Mouse (Mus musculus): ENCODE data around the gene Slc37a3. TPM values are rescaled to one million over a fixed set of nuclear protein-coding genes. Genes with fewer than 3 reads are reported as not detected.

Slc37a3 gene
- polyA plus RNA-seq, 1 experiment from 2014 or later = 57.3 TPM

DNA sequence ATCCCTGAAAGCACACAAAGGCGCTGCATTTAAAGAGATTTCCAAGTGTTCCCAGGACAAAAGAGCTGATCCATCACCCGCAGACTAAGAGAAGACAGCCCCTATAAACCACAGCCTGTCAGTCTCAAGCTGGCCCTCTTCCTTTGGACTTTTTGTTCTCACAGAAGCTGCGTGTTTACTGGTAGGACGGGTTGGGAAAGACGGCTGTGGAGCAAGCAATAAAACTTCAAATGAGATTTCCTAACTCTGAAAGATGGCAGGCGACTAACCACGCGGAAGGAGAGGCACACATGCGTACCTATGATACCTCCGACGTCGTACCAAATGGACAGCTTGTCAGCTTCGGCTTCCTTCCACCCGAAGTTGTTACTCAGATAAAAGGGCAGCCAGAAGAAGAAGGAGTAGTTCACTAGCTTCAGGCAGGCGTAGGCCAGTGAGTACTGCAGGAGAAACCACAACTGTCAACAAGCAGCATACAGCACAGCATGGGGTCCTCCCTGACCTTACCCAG, 30.4 kb downstream of the Slc37a3 start:
- H3K9ac ChIP-seq (ENCODE audit: low read depth, low read length) = no peak overlapping the region
- ATAC-seq (ENCODE audit: low read depth) = no peak
- DNase-seq (ENCODE audit: low spot score) = no peak
- H3K9me3 ChIP-seq (ENCODE audit: control insufficient read depth, low read length) = no peaks in the 10 kb centered on the region
- no peak overlapping the region for H3K4me2 ChIP-seq (ENCODE audit: low read depth, low read length)
- H3K27me3 ChIP-seq (replicated peaks; ENCODE audit: control insufficient read depth, insufficient read depth, low read length) = no peaks in the 10 kb centered on the region
- 48% methylated on average over 15 of the region's 15 CpGs for WGBS
- no peak overlapping the region for H3K4me3 ChIP-seq (ENCODE audit: low read depth, low read length)
- no peak overlapping the region for H3K27ac ChIP-seq (replicated peaks; ENCODE audit: low read depth, low read length)
- H3K36me3 ChIP-seq (ENCODE audit: control insufficient read depth, insufficient read depth, low read length) = peaks cover 80% of the 10 kb centered on the region
- H3K4me1 ChIP-seq (ENCODE audit: control insufficient read depth, insufficient read depth, low read length) = no peaks in the 10 kb centered on the region

- H3K27ac ChIP-seq (replicated peaks; ENCODE audit: low read depth, low read length) = no peak overlapping the region
- WGBS = 83% methylated on average over 7 of the region's 7 CpGs
- no peak overlapping the region for H3K4me2 ChIP-seq (ENCODE audit: low read depth, low read length)
- no peaks in the 10 kb centered on the region for H3K9me3 ChIP-seq (ENCODE audit: control insufficient read depth, low read length)
- ATAC-seq (ENCODE audit: low read depth) (no peak), DNase-seq (ENCODE audit: low spot score) (no peak)
- no peaks in the 10 kb centered on the region for H3K4me1 ChIP-seq (ENCODE audit: control insufficient read depth, insufficient read depth, low read length)
- peaks cover 74% of the 10 kb centered on the region for H3K36me3 ChIP-seq (ENCODE audit: control insufficient read depth, insufficient read depth, low read length)
- H3K4me3 ChIP-seq (ENCODE audit: low read depth, low read length) = no peak overlapping the region
- H3K9ac ChIP-seq (ENCODE audit: low read depth, low read length) = no peak overlapping the region
- H3K27me3 ChIP-seq (replicated peaks; ENCODE audit: control insufficient read depth, insufficient read depth, low read length) = no peaks in the 10 kb centered on the region
Measured at GRCm38 (mm10) chr6:39345430-39345829, 32.0 kb downstream of the Slc37a3 start.

DNA sequence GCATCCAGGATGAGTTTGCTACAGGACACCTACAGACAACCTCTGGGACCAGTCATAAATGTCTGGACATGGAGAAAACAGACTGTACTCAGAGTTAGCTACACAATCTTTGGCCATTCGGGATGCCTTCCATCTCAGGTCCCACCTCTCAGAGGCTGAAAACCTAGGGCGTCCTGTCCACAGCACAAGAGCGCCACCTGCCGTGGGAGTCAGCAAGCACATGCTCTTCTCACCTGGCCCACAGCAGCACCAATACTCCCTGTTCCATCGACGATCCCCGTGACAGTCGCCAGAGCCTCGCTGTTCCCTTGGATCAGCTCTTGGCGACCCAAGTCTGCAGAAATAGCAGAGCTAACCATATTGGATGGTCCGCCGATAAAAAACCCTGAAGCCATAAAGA, 33.5 kb downstream of the Slc37a3 start:
- ATAC-seq (ENCODE audit: low read depth) (peak; percentile 83), DNase-seq (ENCODE audit: low spot score) (peak; percentile 78)
- WGBS = 15% methylated on average over 12 of the region's 12 CpGs
- Histone ChIP-seq H3K4me2 (ENCODE audit: low read depth, low read length) (no peak overlapping the region), H3K4me3 (ENCODE audit: low read depth, low read length) (no peak overlapping the region), H3K9me3 (ENCODE audit: control insufficient read depth, low read length) (no peaks in the 10 kb centered on the region), H3K27ac (replicated peaks; ENCODE audit: low read depth, low read length) (no peak overlapping the region), H3K9ac (ENCODE audit: low read depth, low read length) (no peak overlapping the region), H3K4me1 (ENCODE audit: control insufficient read depth, insufficient read depth, low read length) (no peaks in the 10 kb centered on the region), H3K27me3 (replicated peaks; ENCODE audit: control insufficient read depth, insufficient read depth, low read length) (no peaks in the 10 kb centered on the region), H3K36me3 (ENCODE audit: control insufficient read depth, insufficient read depth, low read length) (peaks cover 60% of the 10 kb centered on the region)

DNA sequence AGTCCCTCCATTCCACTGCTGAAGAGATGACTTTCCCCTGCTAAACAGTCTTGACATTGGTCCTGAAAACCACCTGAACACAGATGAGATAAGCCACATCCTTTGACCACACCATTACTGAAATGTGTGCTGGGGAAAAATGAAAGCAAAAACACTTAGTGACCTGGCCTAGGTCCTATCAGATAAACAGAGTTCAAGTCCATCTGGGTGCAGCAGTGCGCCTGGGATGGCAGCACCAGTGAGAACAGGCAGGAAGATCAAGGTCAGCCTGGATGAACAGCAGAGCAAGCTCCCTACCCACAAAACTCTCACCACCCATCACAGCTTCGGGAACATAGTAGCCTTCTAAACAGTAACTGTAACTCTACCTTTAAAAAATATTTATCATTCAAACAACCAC, 35.7 kb downstream of the Slc37a3 start:
- H3K27ac ChIP-seq (replicated peaks; ENCODE audit: low read depth, low read length) = no peak overlapping the region
- 65% methylated on average over 2 of the region's 2 CpGs for WGBS
- ATAC-seq (ENCODE audit: low read depth) (no peak), DNase-seq (ENCODE audit: low spot score) (no peak)
- no peak overlapping the region for H3K9ac ChIP-seq (ENCODE audit: low read depth, low read length)
- no peaks in the 10 kb centered on the region for H3K27me3 ChIP-seq (replicated peaks; ENCODE audit: control insufficient read depth, insufficient read depth, low read length)
- H3K9me3 ChIP-seq (ENCODE audit: control insufficient read depth, low read length) = no peaks in the 10 kb centered on the region
- no peaks in the 10 kb centered on the region for H3K4me1 ChIP-seq (ENCODE audit: control insufficient read depth, insufficient read depth, low read length)
- peaks cover 63% of the 10 kb centered on the region for H3K36me3 ChIP-seq (ENCODE audit: control insufficient read depth, insufficient read depth, low read length)
- no peak overlapping the region for H3K4me3 ChIP-seq (ENCODE audit: low read depth, low read length)
- no peak overlapping the region for H3K4me2 ChIP-seq (ENCODE audit: low read depth, low read length)

GRCm38 (mm10) chr6:39338359-39338758, 39.1 kb downstream of the Slc37a3 start:
- H3K27ac ChIP-seq (replicated peaks; ENCODE audit: low read depth, low read length) = no peak overlapping the region
- ATAC-seq (ENCODE audit: low read depth) (no peak), DNase-seq (ENCODE audit: low spot score) (no peak)
- peaks cover 62% of the 10 kb centered on the region for H3K36me3 ChIP-seq (ENCODE audit: control insufficient read depth, insufficient read depth, low read length)
- H3K4me3 ChIP-seq (ENCODE audit: low read depth, low read length) = no peak overlapping the region
- H3K9ac ChIP-seq (ENCODE audit: low read depth, low read length) = no peak overlapping the region
- no peak overlapping the region for H3K4me2 ChIP-seq (ENCODE audit: low read depth, low read length)
- no peaks in the 10 kb centered on the region for H3K27me3 ChIP-seq (replicated peaks; ENCODE audit: control insufficient read depth, insufficient read depth, low read length)
- no peaks in the 10 kb centered on the region for H3K9me3 ChIP-seq (ENCODE audit: control insufficient read depth, low read length)
- WGBS = 85% methylated on average over 8 of the region's 8 CpGs
- H3K4me1 ChIP-seq (ENCODE audit: control insufficient read depth, insufficient read depth, low read length) = no peaks in the 10 kb centered on the region

DNA sequence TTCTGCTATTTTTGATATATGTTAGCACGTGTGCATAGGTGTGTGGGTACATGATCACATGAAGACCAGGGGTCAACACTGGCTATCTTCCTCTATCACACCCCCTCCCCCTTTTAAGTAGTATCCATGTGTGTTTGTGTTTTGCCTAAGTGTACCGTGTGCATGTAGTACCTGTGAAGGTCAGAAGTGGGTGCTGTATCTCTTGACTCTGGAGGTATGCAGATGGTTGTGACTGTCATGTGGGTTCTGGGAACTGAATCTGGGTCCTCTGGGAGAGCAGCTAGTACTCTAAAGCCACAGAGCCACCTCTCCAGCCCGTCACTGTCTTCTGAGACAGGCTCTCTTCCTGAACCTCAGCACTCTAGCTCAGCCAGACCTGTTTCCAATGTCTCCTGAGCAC, 42.6 kb downstream of the Slc37a3 start:
- Histone ChIP-seq H3K9ac (ENCODE audit: low read depth, low read length) (no peak overlapping the region), H3K27me3 (replicated peaks; ENCODE audit: control insufficient read depth, insufficient read depth, low read length) (no peaks in the 10 kb centered on the region), H3K27ac (replicated peaks; ENCODE audit: low read depth, low read length) (no peak overlapping the region), H3K4me1 (ENCODE audit: control insufficient read depth, insufficient read depth, low read length) (no peaks in the 10 kb centered on the region), H3K4me3 (ENCODE audit: low read depth, low read length) (no peak overlapping the region), H3K36me3 (ENCODE audit: control insufficient read depth, insufficient read depth, low read length) (peaks cover 45% of the 10 kb centered on the region), H3K9me3 (ENCODE audit: control insufficient read depth, low read length) (no peaks in the 10 kb centered on the region), H3K4me2 (ENCODE audit: low read depth, low read length) (no peak overlapping the region)
- ATAC-seq (ENCODE audit: low read depth) (no peak), DNase-seq (ENCODE audit: low spot score) (no peak)
- 92% methylated on average over 3 of the region's 3 CpGs for WGBS

- Histone ChIP-seq H3K4me2 (ENCODE audit: low read depth, low read length) (no peak overlapping the region), H3K27ac (replicated peaks; ENCODE audit: low read depth, low read length) (no peak overlapping the region), H3K4me3 (ENCODE audit: low read depth, low read length) (no peak overlapping the region), H3K9ac (ENCODE audit: low read depth, low read length) (no peak overlapping the region), H3K36me3 (ENCODE audit: control insufficient read depth, insufficient read depth, low read length) (peaks cover 45% of the 10 kb centered on the region), H3K4me1 (ENCODE audit: control insufficient read depth, insufficient read depth, low read length) (no peaks in the 10 kb centered on the region), H3K27me3 (replicated peaks; ENCODE audit: control insufficient read depth, insufficient read depth, low read length) (no peaks in the 10 kb centered on the region), H3K9me3 (ENCODE audit: control insufficient read depth, low read length) (no peaks in the 10 kb centered on the region)
- 82% methylated on average over 7 of the region's 7 CpGs for WGBS
- ATAC-seq (ENCODE audit: low read depth) = no peak
- DNase-seq (ENCODE audit: low spot score) = no peak
Measured at GRCm38 (mm10) chr6:39334224-39334623, 43.3 kb downstream of the Slc37a3 start.

DNA sequence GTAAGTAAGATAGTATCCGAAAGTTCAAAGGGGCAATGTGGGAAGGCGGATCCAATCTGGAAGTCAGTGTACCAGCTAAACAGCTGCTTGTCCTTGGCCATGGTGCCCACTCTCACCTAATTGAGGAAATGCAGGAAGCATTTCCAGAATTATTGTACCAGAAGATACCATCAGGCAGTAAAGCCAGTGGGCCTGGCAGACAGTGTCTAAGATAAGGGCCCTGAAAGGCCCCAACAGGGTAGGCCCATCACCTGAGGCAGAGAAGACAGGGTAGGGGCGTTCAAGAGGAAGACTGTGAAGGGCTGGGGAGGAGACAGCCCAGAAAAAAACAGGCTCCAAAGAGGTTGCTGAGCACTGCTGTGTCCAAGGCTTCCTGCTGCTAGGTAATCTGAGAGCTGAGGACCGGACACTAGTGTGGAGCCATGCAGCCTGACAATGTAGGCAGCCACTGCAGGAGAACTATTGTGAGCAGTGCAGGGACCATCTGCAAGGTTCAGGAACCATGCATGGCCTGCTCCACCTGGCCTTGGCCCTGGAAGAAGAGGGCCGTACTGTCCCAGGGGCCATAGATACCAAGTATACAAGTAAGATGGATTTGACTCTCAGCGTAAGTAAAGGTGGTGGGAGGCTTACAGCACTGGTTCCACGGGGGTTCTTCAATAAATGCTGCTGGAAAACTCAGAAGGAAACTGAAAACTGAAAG, 45.3 kb downstream of the Slc37a3 start:
- H3K27ac ChIP-seq (replicated peaks; ENCODE audit: low read depth, low read length) = no peak overlapping the region
- no peak overlapping the region for H3K9ac ChIP-seq (ENCODE audit: low read depth, low read length)
- DNase-seq (ENCODE audit: low spot score) = no peak
- no peaks in the 10 kb centered on the region for H3K27me3 ChIP-seq (replicated peaks; ENCODE audit: control insufficient read depth, insufficient read depth, low read length)
- no peak for ATAC-seq (ENCODE audit: low read depth)
- no peaks in the 10 kb centered on the region for H3K9me3 ChIP-seq (ENCODE audit: control insufficient read depth, low read length)
- WGBS = 87% methylated on average over 7 of the region's 7 CpGs
- H3K36me3 ChIP-seq (ENCODE audit: control insufficient read depth, insufficient read depth, low read length) = peaks cover 34% of the 10 kb centered on the region
- no peak overlapping the region for H3K4me2 ChIP-seq (ENCODE audit: low read depth, low read length)
- no peak overlapping the region for H3K4me3 ChIP-seq (ENCODE audit: low read depth, low read length)
- H3K4me1 ChIP-seq (ENCODE audit: control insufficient read depth, insufficient read depth, low read length) = no peaks in the 10 kb centered on the region

DNA sequence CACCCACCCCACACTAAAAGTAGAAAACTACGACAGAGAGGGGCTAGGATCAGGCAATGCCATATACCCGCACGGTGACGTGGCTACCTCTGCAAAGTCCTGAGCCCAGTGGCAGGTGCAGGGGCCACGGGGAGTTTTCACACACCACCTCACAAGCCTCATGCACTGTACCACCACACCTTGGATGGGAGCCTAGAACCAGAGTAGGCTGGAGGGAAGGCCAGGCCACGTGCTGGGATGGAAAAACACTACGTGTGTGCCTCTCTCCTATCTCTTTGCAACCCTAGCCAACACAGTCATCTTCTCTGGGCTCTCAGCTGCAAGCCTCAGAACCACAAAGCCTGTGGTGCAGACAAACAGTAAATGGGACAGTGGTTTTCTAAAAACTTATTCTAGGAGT, 46.5 kb downstream of the Slc37a3 start:
- WGBS = 93% methylated on average over 7 of the region's 7 CpGs
- H3K4me3 ChIP-seq (ENCODE audit: low read depth, low read length) = no peak overlapping the region
- ATAC-seq (ENCODE audit: low read depth) = no peak
- H3K9me3 ChIP-seq (ENCODE audit: control insufficient read depth, low read length) = no peaks in the 10 kb centered on the region
- no peak overlapping the region for H3K4me2 ChIP-seq (ENCODE audit: low read depth, low read length)
- H3K9ac ChIP-seq (ENCODE audit: low read depth, low read length) = no peak overlapping the region
- peaks cover 25% of the 10 kb centered on the region for H3K36me3 ChIP-seq (ENCODE audit: control insufficient read depth, insufficient read depth, low read length)
- no peak overlapping the region for H3K27ac ChIP-seq (replicated peaks; ENCODE audit: low read depth, low read length)
- H3K27me3 ChIP-seq (replicated peaks; ENCODE audit: control insufficient read depth, insufficient read depth, low read length) = no peaks in the 10 kb centered on the region
- no peak for DNase-seq (ENCODE audit: low spot score)
- H3K4me1 ChIP-seq (ENCODE audit: control insufficient read depth, insufficient read depth, low read length) = no peaks in the 10 kb centered on the region

All from embryonic facial prominence, embryonic 14.5 days (tissue).